Mouse (Mus musculus) left cerebral cortex, postnatal 10 days (tissue): ENCODE measurements around the gene Racgap1. TPM values are rescaled to one million over a fixed set of nuclear protein-coding genes. Genes with fewer than 3 reads are reported as not detected.

Experiments
- DNase-seq, 2 experiments: peaks; one replicate each; pipeline ENCODE4 v3.0.0; 2021 to 2022; ENCODE audit warnings: low spot score in 2 of 2, mixed read lengths in 1 of 2; ENCODE audit errors: extremely low spot score in 1 of 2
- intact Hi-C: fragments of 180-260 bp; cut with DNase I; formaldehyde crosslinking; loops from one replicate; pipeline ENCODE4 v1.15.1; 2025
- total RNA-seq, 2 experiments: library from RNA; stranded (reverse); gene quantifications; 2 replicates each; pipeline ENCODE4 v1.2.3; 2021

Racgap1 gene
- total RNA-seq = 10 to 100 TPM; 15.6 to 16.9 TPM

- DNase-seq = peak; percentile 96 to 97
- intact Hi-C loops = no loop called here
These were observed at the start of gene Racgap1 for GRCm38 (mm10) chr15:99651163-99651872. Gene Racgap1, minus strand, starts transcription at chr15:99651656.

- DNase-seq = no peak
These were observed 49.0 kb upstream of the Racgap1 start for GRCm38 (mm10) chr15:99700219-99701106.

GRCm38 (mm10) chr15:99699715-99700114 is 48.3 kb upstream of the Racgap1 start:
- intact Hi-C loops = no loop called here
- no peak for DNase-seq

More at GRCm38 (mm10) chr15:99700219-99701106, 49.0 kb upstream of the Racgap1 start:
- intact Hi-C loops = no loop called here

GRCm38 (mm10) chr15:99698533-99699085 is 47.2 kb upstream of the Racgap1 start:
- intact Hi-C loops = no loop called here
- no peak for DNase-seq

GRCm38 (mm10) chr15:99697309-99697708 is 45.9 kb upstream of the Racgap1 start:
- intact Hi-C loops = no loop called here
- DNase-seq = peak in 1 of 2 experiments; percentile 11

GRCm38 (mm10) chr15:99691976-99692375 is 40.5 kb upstream of the Racgap1 start:
- DNase-seq = peak in 1 of 2 experiments; percentile 21
- intact Hi-C loops = no loop called here

GRCm38 (mm10) chr15:99690924-99691323 is 39.5 kb upstream of the Racgap1 start:
- intact Hi-C loops = no loop called here
- peak in 1 of 2 experiments; percentile 17 for DNase-seq

- peak in 1 of 2 experiments; percentile 59 for DNase-seq
- intact Hi-C loops = loop anchor here (5.0 kb wide), 2 partner anchors 91 to 191 kb away; no protein-coding TSS in a partner anchor
These were observed 37.3 kb upstream of the Racgap1 start for GRCm38 (mm10) chr15:99688712-99689111.

- no peak for DNase-seq
- intact Hi-C loops = no loop called here
These were observed 32.7 kb upstream of the Racgap1 start for GRCm38 (mm10) chr15:99684156-99684555.

GRCm38 (mm10) chr15:99682880-99683279 is 31.4 kb upstream of the Racgap1 start:
- no peak for DNase-seq
- intact Hi-C loops = no loop called here

- intact Hi-C loops = no loop called here
- DNase-seq = no peak
These were observed 27.6 kb upstream of the Racgap1 start for GRCm38 (mm10) chr15:99679008-99679407.

- intact Hi-C loops = no loop called here
- no peak for DNase-seq
These were observed 26.8 kb upstream of the Racgap1 start for GRCm38 (mm10) chr15:99678063-99678800.

- intact Hi-C loops = no loop called here
- peak in 1 of 2 experiments; percentile 68 for DNase-seq
These were observed 25.6 kb upstream of the Racgap1 start for GRCm38 (mm10) chr15:99677089-99677488.

- no peak for DNase-seq
- intact Hi-C loops = loop anchor here (5.0 kb wide), 1 partner anchor 178 kb away; no protein-coding TSS in a partner anchor
These were observed 23.4 kb upstream of the Racgap1 start for GRCm38 (mm10) chr15:99674866-99675265.

GRCm38 (mm10) chr15:99671783-99672182 is 20.3 kb upstream of the Racgap1 start:
- no peak for DNase-seq
- intact Hi-C loops = loop anchor here (5.0 kb wide), 1 partner anchor 174 kb away; no protein-coding TSS in a partner anchor

GRCm38 (mm10) chr15:99670964-99671670 is 19.7 kb upstream of the Racgap1 start:
- DNase-seq = peak in 1 of 2 experiments; percentile 64
- intact Hi-C loops = loop anchor here (5.0 kb wide), 1 partner anchor 174 kb away; no protein-coding TSS in a partner anchor

- intact Hi-C loops = loop anchor here (5.0 kb wide), 1 partner anchor 173 kb away; no protein-coding TSS in a partner anchor
- DNase-seq = peak in 1 of 2 experiments; percentile 80
These were observed 18.8 kb upstream of the Racgap1 start, which contains the start of gene Asic1 for GRCm38 (mm10) chr15:99670154-99670821. Gene Asic1, plus strand, starts transcription at chr15:99670368.
